Mouse (Mus musculus) erythroid progenitor cell, adult 5-6 weeks (primary cell): ENCODE results near the gene Nyap2. TPM values are rescaled to one million over a fixed set of nuclear protein-coding genes. Genes with fewer than 3 reads are reported as not detected.
"Not testable (repeated sequence)": the region's sequence is repeated elsewhere in the genome, so short reads cannot be mapped to it uniquely, and the experiment has no call there.

Experiments
- ATAC-seq: replicated peaks from 2 replicates; pipeline ENCODE4 v1.8.0; 2016; ENCODE audit warnings: moderate number of reproducible peaks, mild to moderate bottlenecking, moderate TSS enrichment, inconsistent platforms; ENCODE audit not compliant: poor library complexity, low FRiP score, severe bottlenecking
- total RNA-seq, 2 experiments: library from RNA; stranded (forward) in 1 of 2; stranded (reverse) in 1 of 2; fragments of 150-400 nt in 1 of 2; fragments of 186-747, 209-891 nt in 1 of 2; gene quantifications; 2 replicates each; pipeline versions ENCODE4 v1.2.3 to v1.2.4; 2015 to 2017; ENCODE audit warnings: low replicate concordance in 2 of 2

The Nyap2 gene
- total RNA-seq, 2 experiments from 2014 or later, result not detected

GRCm38 (mm10) chr1:81172703-81173102, 96.0 kb downstream of the Nyap2 start:
- no peak for ATAC-seq

DNA sequence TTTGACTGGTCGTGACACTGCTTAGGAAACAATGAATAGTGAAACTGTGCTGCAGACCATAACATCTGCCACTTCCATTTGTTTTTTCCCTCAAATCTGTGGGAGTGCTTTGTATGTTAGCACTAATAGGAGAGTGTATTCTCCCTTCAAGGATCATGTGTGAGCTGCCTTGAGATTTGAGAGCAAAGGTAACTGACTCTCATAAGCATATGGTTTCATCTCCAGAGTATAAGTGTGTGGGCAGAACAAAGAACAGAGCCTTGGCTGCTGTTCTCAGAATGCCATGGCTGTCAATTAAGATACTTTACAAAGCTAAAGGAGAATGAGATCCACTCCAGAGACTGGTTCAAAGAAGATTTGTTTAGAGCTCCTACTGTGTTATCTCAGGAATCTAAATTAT, 96.6 kb downstream of the Nyap2 start:
- ATAC-seq, result no peak

DNA sequence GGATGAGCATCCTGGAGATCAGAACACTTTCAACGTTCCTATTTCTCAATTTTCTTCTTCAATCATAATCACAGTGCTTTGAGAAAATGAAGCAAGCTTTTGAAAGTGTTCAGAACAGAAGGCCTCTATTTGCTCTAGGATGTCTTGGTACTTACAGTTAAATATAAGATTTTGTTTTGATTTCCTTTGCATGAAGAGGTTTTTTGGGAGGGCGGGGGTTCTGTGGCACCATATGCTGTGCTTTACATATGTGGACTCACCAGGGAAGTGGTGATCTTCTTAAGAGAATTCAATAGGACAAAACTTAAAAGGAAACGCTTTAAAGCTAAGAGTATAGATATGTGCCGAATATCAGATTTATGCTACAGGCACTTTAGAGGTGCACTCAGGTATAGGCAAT, 103.0 kb downstream of the Nyap2 start:
- ATAC-seq, result no peak

GRCm38 (mm10) chr1:81180686-81181085, 103.9 kb downstream of the Nyap2 start:
- no peak for ATAC-seq

DNA sequence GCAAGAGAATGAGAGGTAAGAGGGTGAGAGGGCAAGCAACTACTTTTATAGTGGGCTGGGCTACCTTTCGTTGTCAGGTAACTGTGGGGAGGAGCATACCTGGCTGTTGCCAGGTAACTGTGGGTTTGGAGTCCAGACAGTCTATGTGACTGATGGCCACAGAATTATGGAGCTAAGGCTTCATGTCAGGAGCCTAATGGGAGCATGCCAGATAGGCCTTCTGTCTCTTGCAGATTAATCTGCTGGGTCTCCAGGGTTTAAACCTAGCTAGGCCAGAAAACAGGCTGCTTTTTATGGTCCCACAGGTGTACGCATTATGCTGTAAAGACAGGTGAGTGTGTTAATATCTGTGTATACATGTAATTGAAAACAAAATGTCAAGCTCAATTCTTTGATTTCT, 132.8 kb downstream of the Nyap2 start:
- ATAC-seq, result no peak

- no peak for ATAC-seq
These were observed 134.7 kb downstream of the Nyap2 start for GRCm38 (mm10) chr1:81211491-81211890.

DNA sequence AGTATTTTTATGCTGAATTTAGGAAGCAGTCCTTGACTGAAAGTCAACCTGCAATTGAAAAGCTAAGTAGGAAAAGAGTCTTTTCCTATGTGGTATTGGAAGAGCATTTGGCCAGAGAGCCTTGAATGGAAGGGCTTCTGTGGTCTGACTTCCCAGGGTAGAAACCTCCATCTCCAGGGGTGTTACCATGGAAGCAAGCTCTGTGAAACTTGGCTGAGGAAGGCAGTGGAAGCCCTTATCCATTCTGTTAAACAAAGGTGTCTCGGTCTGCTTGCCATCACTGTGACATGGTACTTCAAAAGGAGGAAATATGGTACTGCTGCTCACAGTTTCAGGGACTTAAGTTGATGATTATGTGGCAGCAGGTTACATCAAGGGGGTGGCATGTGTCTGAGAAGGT, 143.0 kb downstream of the Nyap2 start:
- no peak for ATAC-seq

GRCm38 (mm10) chr1:81231759-81232406, 155.1 kb downstream of the Nyap2 start:
- ATAC-seq, result no peak

DNA sequence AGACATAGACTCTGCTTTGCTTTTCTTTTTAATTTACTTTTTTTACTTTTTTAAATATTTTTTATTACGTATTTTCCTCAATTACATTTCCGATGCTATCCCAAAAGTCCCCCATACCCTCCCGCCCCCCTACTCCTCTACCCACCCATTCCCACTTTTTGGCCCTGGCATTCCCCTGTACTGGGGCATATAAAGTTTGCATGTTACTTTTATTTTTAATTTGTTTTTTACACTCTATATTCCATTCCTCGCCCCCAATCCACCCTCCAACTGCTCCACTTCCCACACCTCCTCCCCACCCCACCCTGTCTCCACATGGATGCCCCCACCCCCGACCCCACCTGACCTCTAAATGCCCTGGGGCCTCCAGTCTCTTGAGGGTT, 155.6 kb downstream of the Nyap2 start:
- not testable (repeated sequence) for ATAC-seq

DNA sequence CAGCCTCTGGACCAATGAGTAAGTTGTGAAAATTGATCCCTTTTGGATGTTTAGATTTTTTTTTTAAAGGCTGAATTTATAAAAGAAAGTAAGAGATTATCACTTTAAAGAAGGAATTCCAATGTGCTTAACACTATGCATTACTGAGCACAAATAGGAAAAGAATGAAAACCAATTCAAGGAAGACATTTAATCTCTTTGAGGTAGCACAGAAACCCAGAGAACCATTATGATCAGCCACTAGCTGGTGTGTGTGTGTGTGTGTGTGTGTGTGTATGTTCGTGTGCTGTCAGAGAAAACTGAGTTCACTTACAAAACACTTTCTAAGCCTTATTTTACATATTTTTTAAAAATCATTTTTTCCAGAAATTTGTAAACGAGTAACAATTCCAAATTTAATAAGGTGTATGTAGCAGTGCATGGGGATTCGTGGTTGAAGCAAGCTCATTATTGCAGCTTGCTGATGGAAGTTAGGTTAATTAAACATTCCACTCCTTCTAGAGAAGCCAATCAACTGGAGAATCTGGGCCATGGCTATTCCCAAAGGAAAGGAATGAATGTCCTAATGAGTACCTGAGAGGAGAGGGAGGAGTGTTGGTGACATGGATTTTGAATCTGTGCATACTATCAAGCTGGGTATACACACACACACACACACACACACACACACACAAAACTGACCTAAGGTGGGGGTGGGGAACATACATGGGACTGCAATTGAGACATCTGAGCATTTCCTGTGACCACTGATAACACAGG, 171.9 kb downstream of the Nyap2 start:
- no peak for ATAC-seq

DNA sequence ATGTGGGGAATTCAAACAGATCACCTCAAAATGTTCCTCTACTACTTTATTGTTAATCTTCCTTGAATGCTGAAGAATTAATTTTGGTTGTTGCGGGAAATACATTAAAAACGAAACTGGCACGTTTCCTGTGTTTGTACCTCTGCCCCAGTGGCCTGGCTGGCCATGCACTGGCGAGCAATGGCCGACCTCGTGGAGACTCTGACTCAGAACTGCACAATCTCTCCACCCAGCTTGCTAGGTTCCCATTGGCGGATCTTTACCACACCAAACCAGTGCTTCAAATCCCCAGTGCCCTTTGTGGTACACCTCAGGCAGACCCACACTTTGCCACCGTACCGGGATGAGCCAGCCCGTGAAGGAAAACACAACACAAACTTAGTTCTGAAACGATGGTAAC, 173.3 kb downstream of the Nyap2 start:
- ATAC-seq, result no peak

GRCm38 (mm10) chr1:81266441-81266840, 189.7 kb downstream of the Nyap2 start:
- ATAC-seq, result no peak

- ATAC-seq, result no peak
These were observed 204.2 kb downstream of the Nyap2 start for GRCm38 (mm10) chr1:81280978-81281377.

DNA sequence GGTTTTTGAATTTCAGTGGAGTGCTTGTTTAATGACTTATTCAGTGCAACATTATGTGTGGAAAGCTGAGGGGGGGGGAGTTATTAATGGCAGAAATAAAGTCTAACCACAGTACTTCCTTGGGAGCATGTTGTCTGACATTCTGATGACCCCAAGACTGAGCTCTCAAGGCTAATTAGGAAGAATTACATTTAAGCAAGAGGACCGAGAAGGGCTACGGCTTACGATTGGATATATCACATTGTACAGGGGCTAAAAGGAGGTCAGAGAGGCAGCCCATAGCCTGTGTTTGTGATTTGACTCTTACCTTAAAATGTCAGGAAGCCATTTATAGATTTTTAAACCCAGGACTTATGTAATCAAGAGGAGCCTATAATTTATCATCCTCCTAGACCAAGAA, 208.9 kb downstream of the Nyap2 start:
- no peak for ATAC-seq

- no peak for ATAC-seq
These were observed 210.3 kb downstream of the Nyap2 start for GRCm38 (mm10) chr1:81287088-81287487.

- ATAC-seq, result no peak
These were observed 224.0 kb downstream of the Nyap2 start for GRCm38 (mm10) chr1:81300735-81301134.

- no peak for ATAC-seq
These were observed 224.9 kb downstream of the Nyap2 start for GRCm38 (mm10) chr1:81301661-81302060.

DNA sequence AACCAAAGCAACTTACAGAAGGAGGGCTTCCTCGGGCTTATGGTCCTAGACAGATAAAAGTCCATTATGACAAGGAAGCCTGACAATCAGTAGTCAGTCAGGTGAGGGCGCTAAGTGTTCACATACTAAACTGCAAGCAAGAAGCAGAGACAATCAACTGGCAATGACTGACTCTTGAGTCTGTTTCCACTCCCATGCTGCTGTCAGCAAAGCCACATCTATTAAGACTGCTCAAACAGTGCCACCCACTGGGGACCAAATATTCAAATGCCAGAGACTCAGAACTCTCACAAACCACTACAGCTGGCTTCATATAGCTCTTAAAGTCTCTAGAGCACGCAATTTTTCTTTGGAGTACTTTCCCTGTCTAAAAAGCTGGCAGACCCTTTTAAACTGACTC, 226.6 kb downstream of the Nyap2 start:
- ATAC-seq, result no peak

- no peak for ATAC-seq
These were observed 230.7 kb downstream of the Nyap2 start for GRCm38 (mm10) chr1:81307407-81307806.

- no peak for ATAC-seq
These were observed 231.2 kb downstream of the Nyap2 start for GRCm38 (mm10) chr1:81307934-81308333.

GRCm38 (mm10) chr1:81310087-81310626, 233.4 kb downstream of the Nyap2 start:
- ATAC-seq, result no peak
